Mouse (Mus musculus): ENCODE data around the gene Got1. TPM values are rescaled to one million over a fixed set of nuclear protein-coding genes. Genes with fewer than 3 reads are reported as not detected.
A peak's percentile ranks its signal among the peaks of the same experiment; 100 is the strongest.

Gene Got1
- polyA plus RNA-seq, 1 experiment = 41.3 TPM

- Histone ChIP-seq H3K4me1 (ENCODE audit: control insufficient read depth, insufficient read depth, insufficient read length, low read length) (peaks cover 9% of the 10 kb centered on the region; the same call in 1 of the 2 replicates), H3K27ac (ENCODE audit: insufficient read depth, low read depth, low read length) (peak overlapping the region; percentile 47; the same call in 1 of the 2 replicates), H3K36me3 (ENCODE audit: control insufficient read depth, insufficient read depth, low read length) (no peaks in the 10 kb centered on the region), H3K4me3 (ENCODE audit: low read depth, low read length) (no peak overlapping the region), H3K27me3 (ENCODE audit: control insufficient read depth, insufficient read depth, low read length) (peaks cover 2% of the 10 kb centered on the region; the same call in 1 of the 2 replicates)
- 56% methylated on average over 2 of the region's 2 CpGs for WGBS
- TF ChIP-seq POLR2A (IDR thresholded peaks at IDR 0.05; ENCODE audit: low read depth, low read length) = no peak
- no peak for TF ChIP-seq CTCF (IDR thresholded peaks at IDR 0.05; ENCODE audit: extremely low read depth, insufficient read length, insufficient replicate concordance, low read depth, low read length)
Measured at GRCm38 (mm10) chr19:43560244-43560643, 35.8 kb upstream of the Got1 start.

GRCm38 (mm10) chr19:43551493-43551890 is 27.1 kb upstream of the Got1 start:
- 62% methylated on average over 6 of the region's 6 CpGs for WGBS

GRCm38 (mm10) chr19:43550706-43551492 is 26.5 kb upstream of the Got1 start:
- H3K27ac ChIP-seq (ENCODE audit: insufficient read depth, low read depth, low read length) = peak overlapping the region; percentile 18; the same call in 1 of the 2 replicates
- peaks cover 16% of the 10 kb centered on the region for H3K27me3 ChIP-seq (ENCODE audit: control insufficient read depth, insufficient read depth, low read length)
- no peaks in the 10 kb centered on the region for H3K36me3 ChIP-seq (ENCODE audit: control insufficient read depth, insufficient read depth, low read length)
- H3K4me3 ChIP-seq (ENCODE audit: low read depth, low read length) = no peak overlapping the region
- 67% methylated on average over 18 of the region's 18 CpGs for WGBS
- no peak for TF ChIP-seq CTCF (IDR thresholded peaks at IDR 0.05; ENCODE audit: extremely low read depth, insufficient read length, insufficient replicate concordance, low read depth, low read length)
- TF ChIP-seq POLR2A (IDR thresholded peaks at IDR 0.05; ENCODE audit: low read depth, low read length) = no peak
- H3K4me1 ChIP-seq (ENCODE audit: control insufficient read depth, insufficient read depth, insufficient read length, low read length) = peaks cover 6% of the 10 kb centered on the region

More at GRCm38 (mm10) chr19:43551493-43551890, 27.1 kb upstream of the Got1 start:
- H3K27me3 ChIP-seq (ENCODE audit: control insufficient read depth, insufficient read depth, low read length) = peaks cover 16% of the 10 kb centered on the region; the same call in 1 of the 2 replicates
- H3K27ac ChIP-seq (ENCODE audit: insufficient read depth, low read depth, low read length) = no peak overlapping the region
- TF ChIP-seq CTCF (IDR thresholded peaks at IDR 0.05; ENCODE audit: extremely low read depth, insufficient read length, insufficient replicate concordance, low read depth, low read length) = no peak
- no peak for TF ChIP-seq POLR2A (IDR thresholded peaks at IDR 0.05; ENCODE audit: low read depth, low read length)
- peaks cover 6% of the 10 kb centered on the region for H3K4me1 ChIP-seq (ENCODE audit: control insufficient read depth, insufficient read depth, insufficient read length, low read length)
- H3K36me3 ChIP-seq (ENCODE audit: control insufficient read depth, insufficient read depth, low read length) = no peaks in the 10 kb centered on the region
- H3K4me3 ChIP-seq (ENCODE audit: low read depth, low read length) = no peak overlapping the region

- no peak for TF ChIP-seq POLR2A (IDR thresholded peaks at IDR 0.05; ENCODE audit: low read depth, low read length)
- no peak for TF ChIP-seq CTCF (IDR thresholded peaks at IDR 0.05; ENCODE audit: extremely low read depth, insufficient read length, insufficient replicate concordance, low read depth, low read length)
- WGBS = 79% methylated on average over 5 of the region's 5 CpGs
- H3K36me3 ChIP-seq (ENCODE audit: control insufficient read depth, insufficient read depth, low read length) = no peaks in the 10 kb centered on the region
- no peak overlapping the region for H3K27ac ChIP-seq (ENCODE audit: insufficient read depth, low read depth, low read length)
- peaks cover 10% of the 10 kb centered on the region for H3K27me3 ChIP-seq (ENCODE audit: control insufficient read depth, insufficient read depth, low read length)
- no peak overlapping the region for H3K4me3 ChIP-seq (ENCODE audit: low read depth, low read length)
- peaks cover 6% of the 10 kb centered on the region for H3K4me1 ChIP-seq (ENCODE audit: control insufficient read depth, insufficient read depth, insufficient read length, low read length)
Measured at GRCm38 (mm10) chr19:43548060-43548459, 23.7 kb upstream of the Got1 start.

GRCm38 (mm10) chr19:43546337-43547117 is 22.1 kb upstream of the Got1 start:
- Histone ChIP-seq H3K4me1 (ENCODE audit: control insufficient read depth, insufficient read depth, insufficient read length, low read length) (peaks cover 5% of the 10 kb centered on the region), H3K27ac (ENCODE audit: insufficient read depth, low read depth, low read length) (peak overlapping the region; percentile 67), H3K36me3 (ENCODE audit: control insufficient read depth, insufficient read depth, low read length) (no peaks in the 10 kb centered on the region), H3K27me3 (ENCODE audit: control insufficient read depth, insufficient read depth, low read length) (peaks cover 10% of the 10 kb centered on the region), H3K4me3 (ENCODE audit: low read depth, low read length) (0 out of 2 replicates have a peak overlapping the region, but pooled peaks have one; percentile 5)
- TF ChIP-seq POLR2A (IDR thresholded peaks at IDR 0.05; ENCODE audit: low read depth, low read length) (no peak), CTCF (IDR thresholded peaks at IDR 0.05; ENCODE audit: extremely low read depth, insufficient read length, insufficient replicate concordance, low read depth, low read length) (no peak)
- WGBS = 20% methylated on average over 19 of the region's 19 CpGs

GRCm38 (mm10) chr19:43535372-43535771 is 11.0 kb upstream of the Got1 start:
- no peaks in the 10 kb centered on the region for H3K4me1 ChIP-seq (ENCODE audit: control insufficient read depth, insufficient read depth, insufficient read length, low read length)
- H3K36me3 ChIP-seq (ENCODE audit: control insufficient read depth, insufficient read depth, low read length) = no peaks in the 10 kb centered on the region
- TF ChIP-seq CTCF (IDR thresholded peaks at IDR 0.05; ENCODE audit: extremely low read depth, insufficient read length, insufficient replicate concordance, low read depth, low read length) = no peak
- TF ChIP-seq POLR2A (IDR thresholded peaks at IDR 0.05; ENCODE audit: low read depth, low read length) = no peak
- H3K27ac ChIP-seq (ENCODE audit: insufficient read depth, low read depth, low read length) = no peak overlapping the region
- H3K27me3 ChIP-seq (ENCODE audit: control insufficient read depth, insufficient read depth, low read length) = peaks cover 4% of the 10 kb centered on the region; the same call in 1 of the 2 replicates
- H3K4me3 ChIP-seq (ENCODE audit: low read depth, low read length) = no peak overlapping the region
- 92% methylated on average over 3 of the region's 3 CpGs for WGBS

Data from small intestine, adult 2 months (tissue).